Mouse (Mus musculus) G1E-ER4 (cell line): Measurements from ENCODE around the gene Comt. TPM values are rescaled to one million over a fixed set of nuclear protein-coding genes. Genes with fewer than 3 reads are reported as not detected.

Experiments
- GATA1 ChIP-seq: IDR thresholded peaks from one replicate; pipeline ENCODE4 v1.8.0; 2012; ENCODE audit warnings: low read length, inconsistent platforms
- polyA plus RNA-seq: library from polyadenylated mRNA; stranded (reverse); fragments of >175 nt; gene quantifications from 2 replicates; pipeline ENCODE4 v1.2.3, GENCODE M21; 2012

Comt gene
- polyA plus RNA-seq: 37.8 and 85.4 TPM in 2 replicates

DNA sequence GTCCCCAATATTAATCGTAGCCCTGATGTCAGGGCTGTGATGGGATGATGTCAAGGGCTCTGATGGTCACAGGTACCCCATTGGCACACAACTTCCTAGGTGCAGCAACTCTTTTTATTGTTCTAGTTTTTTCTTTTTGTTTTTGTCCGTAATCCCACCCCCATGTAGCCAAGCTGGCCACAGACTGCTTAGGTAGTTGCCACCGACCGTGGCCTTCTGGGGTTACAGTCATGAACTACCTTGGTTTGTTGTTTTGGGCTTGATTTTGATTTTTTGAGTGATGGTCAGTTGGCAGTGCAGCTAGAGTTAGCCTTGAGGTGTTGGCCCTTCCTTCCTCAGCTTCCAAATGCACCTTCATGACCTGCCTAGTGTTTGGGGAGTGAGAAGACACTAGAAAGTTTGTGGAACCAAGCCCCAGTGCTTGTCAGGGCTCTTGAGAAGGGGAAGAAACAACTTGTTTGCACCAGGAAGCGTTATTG lies at the start of gene Comt:
Gene Comt, minus strand, starts transcription at position 51 of the 479 bp plus-strand sequence.
- TF ChIP-seq GATA1: no peak

DNA sequence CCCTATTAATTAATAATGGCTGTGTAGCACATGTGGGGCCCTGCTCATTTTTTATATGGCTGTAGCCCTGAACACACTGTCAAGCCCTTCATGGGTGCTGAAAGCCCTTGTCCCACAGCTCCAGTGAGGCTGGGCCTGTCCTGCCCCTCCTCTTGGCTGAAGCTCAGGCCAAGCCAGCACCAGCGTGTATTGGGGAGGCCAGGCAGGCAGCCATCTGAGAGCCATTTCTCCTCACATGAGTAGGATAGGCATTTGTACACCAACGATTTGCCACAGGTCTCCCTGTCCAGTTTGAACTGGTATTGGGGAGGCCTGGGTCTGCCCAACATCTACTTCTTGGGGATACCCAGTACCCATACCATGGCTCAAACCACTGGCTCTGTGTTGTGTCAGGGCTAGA lies 47.4 kb upstream of the Comt start:
- TF ChIP-seq GATA1: no peak

GRCm38 (mm10) chr16:18472976-18473375 lies 46.3 kb upstream of the Comt start:
- no peak for TF ChIP-seq GATA1

- no peak for TF ChIP-seq GATA1
Measured at GRCm38 (mm10) chr16:18472416-18472815, 45.8 kb upstream of the Comt start.

DNA sequence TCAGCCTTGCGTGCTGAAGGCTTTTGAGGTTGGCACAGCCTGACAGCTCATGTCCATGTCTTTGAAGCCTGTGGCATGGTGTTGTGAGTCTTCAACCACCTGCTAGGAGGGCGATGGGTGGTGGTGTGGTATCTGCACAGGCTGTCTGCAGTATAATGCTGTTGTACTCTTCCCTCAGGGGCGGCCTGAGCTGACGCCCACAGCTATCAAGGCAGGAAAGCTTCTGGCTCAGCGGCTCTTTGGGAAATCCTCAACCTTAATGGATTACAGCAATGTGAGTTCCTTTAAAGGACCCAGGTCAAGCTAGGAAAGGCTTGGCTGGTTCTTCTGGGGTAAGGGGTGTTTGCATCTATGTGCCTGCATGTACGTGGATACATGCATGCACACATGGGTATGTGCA lies 45.3 kb upstream of the Comt start:
- no peak for TF ChIP-seq GATA1

DNA sequence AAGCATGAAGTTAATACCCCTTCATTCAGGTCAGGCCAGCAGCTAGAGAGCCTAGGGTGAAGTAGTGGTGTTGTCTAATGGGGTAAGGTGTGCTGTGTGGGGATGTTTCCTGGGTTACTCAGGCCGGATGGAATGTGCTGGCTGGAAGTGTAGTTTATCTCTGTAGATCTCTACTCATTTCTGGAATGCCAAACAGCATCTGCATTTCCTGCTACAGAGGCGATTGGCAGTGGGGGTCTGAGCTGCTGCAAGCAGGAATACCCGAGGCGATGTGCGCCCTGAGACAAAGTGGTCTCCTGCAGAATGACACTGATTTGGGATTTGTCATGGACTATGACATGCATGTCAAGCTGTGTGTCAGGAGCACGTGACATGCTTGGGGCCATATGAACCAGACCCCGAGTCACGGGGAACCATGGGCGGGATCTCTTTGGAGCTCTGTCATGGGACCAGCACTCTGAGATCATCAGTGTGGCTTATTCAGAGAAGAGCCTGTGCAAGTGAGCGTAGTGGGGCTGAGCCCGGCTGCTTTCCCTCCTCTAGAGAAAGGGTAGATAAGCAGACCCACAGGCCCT lies 44.8 kb upstream of the Comt start:
- no peak for TF ChIP-seq GATA1

DNA sequence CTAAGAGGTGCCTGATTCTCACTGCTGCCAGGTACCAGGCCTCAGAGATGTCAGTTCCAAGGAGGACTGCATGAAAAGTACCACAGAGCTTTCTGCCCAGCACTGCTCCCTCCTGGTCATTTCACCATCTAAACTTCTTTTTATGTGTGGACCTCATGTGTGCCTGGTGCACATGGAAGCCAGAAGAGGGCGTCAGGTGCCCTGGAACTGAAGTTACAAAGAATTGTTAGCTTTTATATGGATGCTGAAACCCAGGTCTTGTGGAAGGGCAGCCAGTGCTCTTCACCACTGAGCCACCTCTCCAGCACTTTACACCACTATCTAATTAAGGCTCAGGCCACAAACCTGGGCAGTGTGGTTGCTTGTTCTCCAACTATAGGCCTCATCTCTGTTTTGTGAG lies 44.2 kb upstream of the Comt start:
- TF ChIP-seq GATA1: no peak

- TF ChIP-seq GATA1: no peak
Measured at GRCm38 (mm10) chr16:18464271-18464670, 37.6 kb upstream of the Comt start.

DNA sequence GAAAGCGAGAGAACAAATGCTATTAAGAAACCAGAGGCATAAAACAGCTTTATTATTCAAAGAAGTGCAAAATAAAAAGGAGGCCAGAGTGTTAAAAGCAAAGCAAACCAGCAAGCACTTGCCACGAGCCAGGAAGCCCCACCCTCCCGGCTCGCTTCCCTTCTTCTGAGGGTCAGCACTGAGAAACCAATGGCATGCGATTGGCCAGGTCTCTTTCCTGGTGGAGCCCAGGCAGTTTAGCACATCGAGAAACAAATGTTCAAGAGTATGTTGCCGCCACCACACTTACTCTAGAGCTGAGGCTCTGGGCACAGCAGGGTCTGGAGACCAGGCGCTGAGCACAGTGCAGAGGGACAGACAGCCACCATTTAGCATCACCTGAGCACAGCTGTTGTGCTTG lies 35.9 kb upstream of the Comt start:
- no peak for TF ChIP-seq GATA1

GRCm38 (mm10) chr16:18462031-18462430 lies 35.4 kb upstream of the Comt start:
- no peak for TF ChIP-seq GATA1

DNA sequence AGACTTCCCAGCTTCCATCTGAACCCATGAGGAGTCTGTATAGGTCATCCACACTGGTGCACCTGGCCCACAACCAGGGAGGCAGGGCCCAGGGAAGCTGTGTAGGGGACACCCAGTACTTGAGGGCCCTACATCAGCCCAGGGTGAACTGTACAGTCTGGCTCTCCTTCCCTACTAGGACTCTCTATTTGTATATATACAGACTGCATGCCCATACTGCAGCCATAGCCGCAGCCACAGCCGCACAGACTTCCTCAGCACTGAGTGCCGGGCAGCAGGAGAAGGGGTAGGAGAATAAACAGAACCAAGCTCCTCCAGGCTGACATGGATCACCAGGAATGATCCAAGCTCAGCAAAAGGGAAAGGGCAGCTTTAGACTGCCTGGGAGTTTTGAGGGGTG lies 34.2 kb upstream of the Comt start:
- no peak for TF ChIP-seq GATA1

DNA sequence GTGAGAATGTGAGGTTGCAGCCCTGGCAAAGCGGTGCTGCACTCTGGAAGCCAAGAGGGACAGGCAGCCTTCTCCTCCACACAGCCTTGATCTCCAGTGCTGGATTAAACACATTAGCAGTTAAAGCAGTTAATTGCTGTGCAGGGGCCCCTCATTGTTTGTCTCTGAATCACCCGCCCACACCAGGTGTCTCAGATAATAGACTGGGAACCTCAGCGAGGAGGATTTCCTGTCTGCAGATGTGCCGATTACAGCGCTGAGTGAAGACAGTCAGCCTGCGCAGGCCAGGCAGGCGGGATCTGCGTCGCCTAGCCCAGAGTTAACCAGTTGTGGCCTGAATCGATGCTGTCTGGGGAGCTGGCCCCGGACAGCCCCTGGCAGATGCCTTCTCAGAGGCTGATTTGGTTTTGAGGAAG lies 33.3 kb upstream of the Comt start:
- TF ChIP-seq GATA1: peak; percentile 92

DNA sequence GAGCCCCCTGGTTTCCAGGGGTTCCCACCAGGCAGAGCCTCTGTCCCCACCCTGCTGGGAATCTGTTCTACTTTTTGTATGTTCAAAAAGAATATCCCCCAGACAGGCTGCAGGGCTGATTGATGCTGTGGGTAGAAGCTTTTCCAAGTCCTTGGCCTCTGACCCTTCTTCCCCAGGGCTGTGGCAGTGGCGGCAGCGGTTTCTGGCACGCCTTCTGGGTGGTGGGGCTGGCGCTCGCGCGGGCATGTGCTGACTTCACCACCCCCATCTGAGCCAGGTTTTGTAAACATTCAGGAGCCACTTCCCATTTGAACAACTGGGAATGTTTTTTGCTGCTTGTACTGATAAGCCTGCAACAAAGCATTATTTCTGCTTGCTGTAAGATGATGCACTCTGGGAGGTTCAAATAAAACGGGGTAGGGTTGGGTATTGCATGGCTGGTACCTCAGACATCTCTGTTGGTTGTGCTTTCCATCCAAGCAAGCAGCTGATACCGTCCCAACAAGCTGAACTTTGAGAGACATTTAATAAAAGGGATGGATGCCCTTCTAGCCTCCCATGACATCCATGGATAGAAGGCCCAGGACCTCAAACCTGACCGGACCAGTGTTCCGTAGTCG lies 32.8 kb upstream of the Comt start:
- TF ChIP-seq GATA1: no peak

DNA sequence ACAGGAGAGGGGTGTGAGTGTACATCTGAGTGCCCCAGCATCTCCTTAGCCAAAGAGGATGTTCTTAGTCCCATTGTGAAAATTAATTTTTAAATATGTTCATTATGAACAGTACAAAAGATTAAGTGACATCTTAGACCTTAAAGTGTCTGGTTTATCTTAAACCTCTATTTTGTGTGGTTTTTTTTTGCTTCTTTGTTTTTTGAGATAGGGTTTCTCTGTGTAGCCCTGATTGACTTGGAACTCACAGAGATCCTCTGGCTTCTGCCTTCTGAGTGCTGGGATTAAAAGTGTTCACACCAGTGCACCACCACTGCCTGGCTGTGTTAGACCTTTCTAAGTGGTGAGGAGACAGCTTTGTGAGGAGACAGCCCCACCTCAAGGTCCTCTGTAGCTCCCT lies 32.0 kb upstream of the Comt start:
- TF ChIP-seq GATA1: no peak

GRCm38 (mm10) chr16:18455407-18455806 lies 28.8 kb upstream of the Comt start:
- no peak for TF ChIP-seq GATA1

DNA sequence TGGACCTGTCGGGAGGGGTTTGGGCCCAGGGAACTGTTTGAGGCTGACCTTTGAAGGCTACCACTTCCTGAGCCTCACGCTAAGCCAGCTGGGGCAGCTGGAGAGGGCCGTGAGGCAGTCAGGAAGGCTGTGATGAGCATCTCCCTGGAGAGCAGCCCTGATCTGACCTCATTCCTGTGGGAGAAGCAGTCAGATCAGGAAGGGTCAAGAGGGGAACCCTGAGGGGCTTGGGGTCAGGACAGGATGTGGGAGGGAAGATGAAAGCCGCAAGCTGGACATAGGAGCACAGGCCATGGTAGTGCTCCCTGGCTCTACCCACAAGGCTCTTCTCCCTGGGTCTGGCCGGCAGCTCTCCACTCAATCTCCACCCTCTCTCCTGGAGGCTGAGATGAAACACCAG lies 27.2 kb upstream of the Comt start:
- TF ChIP-seq GATA1: no peak

DNA sequence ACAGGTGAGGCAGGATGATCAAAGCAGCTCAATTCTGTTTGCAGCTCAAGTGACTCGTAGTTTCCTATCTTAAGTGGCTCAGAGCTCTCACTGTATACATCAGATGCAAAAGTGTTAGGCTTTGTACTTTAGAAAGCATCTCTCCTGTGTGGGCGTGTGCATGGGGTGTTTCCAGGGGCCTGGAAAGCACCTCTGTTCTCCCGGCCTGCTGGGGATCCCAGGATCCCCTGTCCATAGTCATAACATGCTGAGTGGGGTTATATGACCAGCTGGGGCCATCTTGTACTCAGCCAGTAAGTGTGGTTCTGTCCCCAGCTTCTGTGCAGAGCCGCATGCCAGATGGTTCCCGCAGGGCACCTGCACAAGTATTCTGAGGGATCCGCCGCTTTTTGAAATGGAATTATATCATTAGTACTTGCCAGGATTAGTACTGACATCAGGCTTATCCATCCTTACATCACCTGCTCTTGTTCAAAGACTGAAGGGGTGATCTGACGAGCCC lies 25.8 kb upstream of the Comt start:
- no peak for TF ChIP-seq GATA1
